Mouse (Mus musculus): ENCODE data around the gene Dip2b.

GRCm38 (mm10) chr15:100186882-100187672, 148.6 kb downstream of the Dip2b start:
- TF ChIP-seq CTCF (IDR thresholded peaks at IDR 0.05; ENCODE audit: control insufficient read depth, insufficient read depth, low read length) (no peak), POLR2A (IDR thresholded peaks at IDR 0.05; ENCODE audit: borderline replicate concordance, control insufficient read depth, low read depth, low read length) (no peak)
